Mouse (Mus musculus): ENCODE measurements at regions not wholly inside any gene's neighbourhood (a gene's known extent, or its start where the extent isn't known, plus 50 kb on each side); places are given as distances from the start of the nearest gene placed in this dataset.
A peak's percentile ranks its signal among the peaks of the same experiment; 100 is the strongest.

DNA sequence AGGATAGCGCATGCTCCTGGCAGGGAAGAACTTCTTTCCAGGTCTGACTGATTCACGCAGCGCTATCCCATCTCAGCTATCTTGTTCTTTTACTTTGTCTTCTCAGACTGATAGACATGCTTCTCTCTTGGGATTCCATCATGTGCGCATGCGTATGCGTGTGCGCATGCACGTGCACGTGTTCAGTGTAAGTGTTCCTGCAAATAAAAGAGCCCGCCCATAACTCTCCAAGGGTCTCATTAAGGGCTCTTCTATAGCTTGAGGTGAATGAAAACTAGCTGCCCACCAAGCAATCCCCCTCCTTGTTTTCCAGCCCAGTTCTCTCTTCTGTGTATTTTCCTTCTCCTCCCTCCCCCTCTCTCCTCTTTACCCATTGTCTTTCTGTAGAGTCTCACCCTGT lies 258.5 kb downstream of the CK137956 start:
- H3K27me3 ChIP-seq (replicated peaks): no peaks in the 10 kb centered on the region
- no peak overlapping the region for H3K4me3 ChIP-seq (replicated peaks)
- no peaks in the 10 kb centered on the region for H3K4me1 ChIP-seq
- H3K36me3 ChIP-seq (replicated peaks; ENCODE audit: low read length): no peaks in the 10 kb centered on the region
- no peak for TF ChIP-seq FLI1 (IDR thresholded peaks at IDR 0.05; ENCODE audit: low read length)
- no peak for TF ChIP-seq GATA1 (IDR thresholded peaks at IDR 0.05; ENCODE audit: borderline replicate concordance, low read length)
- H3K9me3 ChIP-seq: peaks cover 39% of the 10 kb centered on the region

DNA sequence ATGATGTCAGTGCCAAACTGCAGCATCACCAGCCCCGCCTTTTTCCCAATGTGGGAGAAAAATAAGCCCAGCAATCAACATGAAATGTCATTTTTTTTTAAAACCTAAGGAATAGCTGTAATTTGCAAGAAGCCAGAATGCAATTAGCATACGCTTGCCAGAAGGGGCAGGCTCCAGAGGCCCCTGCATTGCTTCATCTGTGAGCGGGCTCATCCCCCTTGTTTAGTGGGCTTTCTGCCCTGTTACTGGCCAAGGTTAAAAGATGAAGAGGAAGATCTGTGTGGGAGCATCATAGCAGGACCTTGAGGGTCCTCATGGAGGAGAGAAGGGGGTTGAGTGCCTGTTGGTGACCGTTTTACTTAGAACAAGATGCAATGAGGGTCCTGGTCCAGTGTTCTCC lies 259.9 kb downstream of the CK137956 start:
- Histone ChIP-seq H3K4me1 (no peaks in the 10 kb centered on the region), H3K27me3 (replicated peaks) (no peaks in the 10 kb centered on the region), H3K4me3 (replicated peaks) (no peak overlapping the region), H3K36me3 (replicated peaks; ENCODE audit: low read length) (no peaks in the 10 kb centered on the region), H3K9me3 (peaks cover 48% of the 10 kb centered on the region)
- TF ChIP-seq FLI1 (IDR thresholded peaks at IDR 0.05; ENCODE audit: low read length): no peak
- no peak for TF ChIP-seq GATA1 (IDR thresholded peaks at IDR 0.05; ENCODE audit: borderline replicate concordance, low read length)

- H3K9me3 ChIP-seq: peaks cover 50% of the 10 kb centered on the region
- no peaks in the 10 kb centered on the region for H3K36me3 ChIP-seq (replicated peaks; ENCODE audit: low read length)
- H3K4me1 ChIP-seq: no peaks in the 10 kb centered on the region
- no peak for TF ChIP-seq FLI1 (IDR thresholded peaks at IDR 0.05; ENCODE audit: low read length)
- no peak for TF ChIP-seq GATA1 (IDR thresholded peaks at IDR 0.05; ENCODE audit: borderline replicate concordance, low read length)
- H3K27me3 ChIP-seq (replicated peaks): no peaks in the 10 kb centered on the region
- H3K4me3 ChIP-seq (replicated peaks): no peak overlapping the region
These were observed 261.0 kb downstream of the CK137956 start for GRCm38 (mm10) chr4:127709746-127710145.

- Histone ChIP-seq H3K9me3 (peaks cover 61% of the 10 kb centered on the region), H3K4me1 (no peaks in the 10 kb centered on the region), H3K36me3 (replicated peaks; ENCODE audit: low read length) (no peaks in the 10 kb centered on the region), H3K27me3 (replicated peaks) (no peaks in the 10 kb centered on the region), H3K4me3 (replicated peaks) (no peak overlapping the region)
- TF ChIP-seq FLI1 (IDR thresholded peaks at IDR 0.05; ENCODE audit: low read length) (no peak), GATA1 (IDR thresholded peaks at IDR 0.05; ENCODE audit: borderline replicate concordance, low read length) (no peak)
These were observed 262.6 kb downstream of the CK137956 start for GRCm38 (mm10) chr4:127708186-127708585.

GRCm38 (mm10) chr4:127707126-127707525 lies 263.6 kb downstream of the CK137956 start:
- H3K4me1 ChIP-seq: no peaks in the 10 kb centered on the region
- no peak overlapping the region for H3K4me3 ChIP-seq (replicated peaks)
- H3K9me3 ChIP-seq: peaks cover 60% of the 10 kb centered on the region
- no peaks in the 10 kb centered on the region for H3K27me3 ChIP-seq (replicated peaks)
- H3K36me3 ChIP-seq (replicated peaks; ENCODE audit: low read length): no peaks in the 10 kb centered on the region
- TF ChIP-seq FLI1 (IDR thresholded peaks at IDR 0.05; ENCODE audit: low read length) (no peak), GATA1 (IDR thresholded peaks at IDR 0.05; ENCODE audit: borderline replicate concordance, low read length) (no peak)

DNA sequence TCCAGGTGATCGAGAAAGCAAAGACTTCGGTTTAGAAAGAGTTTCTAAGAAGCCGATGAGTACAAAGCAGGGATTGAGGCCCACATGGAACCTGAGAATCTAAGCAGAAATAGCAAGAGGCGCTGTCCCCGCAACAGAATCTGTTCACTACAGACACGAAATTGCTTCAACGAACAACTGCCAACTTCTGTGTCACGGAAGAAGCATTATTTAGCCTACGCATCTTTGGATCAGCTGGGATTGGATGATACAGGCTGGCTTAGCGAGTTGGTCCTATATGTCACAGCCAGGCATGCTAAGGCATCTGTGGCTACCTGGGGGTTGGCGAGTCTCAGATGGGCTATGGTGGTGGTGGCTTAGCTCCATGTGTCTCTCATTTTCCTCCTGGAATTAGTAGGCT lies 269.1 kb downstream of the CK137956 start:
- Histone ChIP-seq H3K4me3 (replicated peaks) (no peak overlapping the region), H3K9me3 (peaks cover 58% of the 10 kb centered on the region), H3K36me3 (replicated peaks; ENCODE audit: low read length) (no peaks in the 10 kb centered on the region), H3K4me1 (no peaks in the 10 kb centered on the region), H3K27me3 (replicated peaks) (no peaks in the 10 kb centered on the region)
- no peak for TF ChIP-seq GATA1 (IDR thresholded peaks at IDR 0.05; ENCODE audit: borderline replicate concordance, low read length)
- no peak for TF ChIP-seq FLI1 (IDR thresholded peaks at IDR 0.05; ENCODE audit: low read length)

DNA sequence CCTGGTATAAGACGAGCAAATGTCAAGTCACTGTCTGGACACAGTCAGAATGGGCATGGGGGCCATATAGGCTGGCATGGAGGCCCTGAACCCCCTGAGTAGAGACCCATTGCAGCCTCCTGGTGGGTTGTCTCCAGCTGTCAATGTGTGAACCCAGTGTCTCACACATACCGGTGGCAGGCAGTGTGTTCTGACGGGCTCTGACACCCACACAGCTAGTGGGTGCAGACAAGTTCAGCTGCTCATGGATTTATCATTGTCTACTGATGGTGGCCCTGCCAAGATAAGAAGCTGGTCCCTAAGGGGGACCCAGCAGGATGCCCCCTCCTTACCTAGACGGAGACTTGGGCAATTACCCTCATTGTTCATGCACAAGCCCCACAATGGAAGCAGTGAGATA lies 280.8 kb downstream of the CK137956 start:
- H3K4me3 ChIP-seq (replicated peaks): peak overlapping the region; percentile 30
- TF ChIP-seq GATA1 (IDR thresholded peaks at IDR 0.05; ENCODE audit: borderline replicate concordance, low read length) (no peak), FLI1 (IDR thresholded peaks at IDR 0.05; ENCODE audit: low read length) (no peak)
- H3K27me3 ChIP-seq (replicated peaks): no peaks in the 10 kb centered on the region
- no peaks in the 10 kb centered on the region for H3K4me1 ChIP-seq
- H3K36me3 ChIP-seq (replicated peaks; ENCODE audit: low read length): no peaks in the 10 kb centered on the region
- H3K9me3 ChIP-seq: peaks cover 66% of the 10 kb centered on the region

DNA sequence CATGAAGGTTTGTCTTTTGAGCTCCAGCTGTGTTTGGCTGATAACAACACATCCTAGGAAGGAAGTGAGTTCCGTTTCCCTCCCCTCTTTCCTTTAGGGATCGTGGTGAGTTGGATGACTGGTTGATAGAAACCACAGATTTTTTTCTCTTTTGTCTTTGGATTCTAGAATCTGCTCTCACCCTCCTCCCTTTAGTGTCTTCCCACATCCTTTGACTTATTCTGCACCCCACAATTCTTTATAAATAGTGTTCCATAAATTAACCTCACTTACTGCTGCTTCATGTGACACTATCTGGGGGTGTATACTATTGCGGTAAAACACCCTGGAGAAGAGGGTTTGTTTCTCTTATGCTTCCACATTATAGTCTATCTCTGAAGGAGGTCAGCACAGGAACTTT lies 285.7 kb downstream of the CK137956 start:
- no peaks in the 10 kb centered on the region for H3K36me3 ChIP-seq (replicated peaks; ENCODE audit: low read length)
- TF ChIP-seq GATA1 (IDR thresholded peaks at IDR 0.05; ENCODE audit: borderline replicate concordance, low read length) (no peak), FLI1 (IDR thresholded peaks at IDR 0.05; ENCODE audit: low read length) (no peak)
- H3K4me3 ChIP-seq (replicated peaks): no peak overlapping the region
- H3K9me3 ChIP-seq: peaks cover 54% of the 10 kb centered on the region
- no peaks in the 10 kb centered on the region for H3K4me1 ChIP-seq
- H3K27me3 ChIP-seq (replicated peaks): no peaks in the 10 kb centered on the region

DNA sequence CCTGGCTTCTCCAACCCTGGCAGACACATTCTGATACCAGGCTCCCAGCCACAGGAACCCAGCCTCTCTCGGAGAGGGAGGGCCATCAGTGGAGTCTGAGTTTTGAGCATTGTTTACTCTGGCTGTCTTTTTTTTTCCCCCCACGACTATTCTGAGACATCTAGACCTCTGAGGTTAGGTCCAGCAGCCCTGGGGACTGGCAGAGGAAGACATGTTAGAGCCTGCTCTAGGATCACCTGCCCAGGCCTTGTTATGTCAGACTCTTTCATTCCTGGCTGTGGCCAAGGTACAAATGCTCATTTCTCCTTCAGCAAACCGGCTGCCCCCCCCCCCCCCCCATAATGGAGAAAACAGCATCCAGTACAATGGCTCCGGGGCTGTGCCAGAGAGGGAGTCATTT lies 291.4 kb downstream of the CK137956 start:
- Histone ChIP-seq H3K4me3 (replicated peaks) (no peak overlapping the region), H3K9me3 (peaks cover 54% of the 10 kb centered on the region), H3K4me1 (no peaks in the 10 kb centered on the region), H3K36me3 (replicated peaks; ENCODE audit: low read length) (no peaks in the 10 kb centered on the region), H3K27me3 (replicated peaks) (no peaks in the 10 kb centered on the region)
- no peak for TF ChIP-seq FLI1 (IDR thresholded peaks at IDR 0.05; ENCODE audit: low read length)
- TF ChIP-seq GATA1 (IDR thresholded peaks at IDR 0.05; ENCODE audit: borderline replicate concordance, low read length): no peak

GRCm38 (mm10) chr4:127678437-127678836 lies 292.3 kb downstream of the CK137956 start:
- no peaks in the 10 kb centered on the region for H3K4me1 ChIP-seq
- no peaks in the 10 kb centered on the region for H3K27me3 ChIP-seq (replicated peaks)
- no peak for TF ChIP-seq FLI1 (IDR thresholded peaks at IDR 0.05; ENCODE audit: low read length)
- no peak for TF ChIP-seq GATA1 (IDR thresholded peaks at IDR 0.05; ENCODE audit: borderline replicate concordance, low read length)
- no peak overlapping the region for H3K4me3 ChIP-seq (replicated peaks)
- H3K36me3 ChIP-seq (replicated peaks; ENCODE audit: low read length): no peaks in the 10 kb centered on the region
- peaks cover 58% of the 10 kb centered on the region for H3K9me3 ChIP-seq

DNA sequence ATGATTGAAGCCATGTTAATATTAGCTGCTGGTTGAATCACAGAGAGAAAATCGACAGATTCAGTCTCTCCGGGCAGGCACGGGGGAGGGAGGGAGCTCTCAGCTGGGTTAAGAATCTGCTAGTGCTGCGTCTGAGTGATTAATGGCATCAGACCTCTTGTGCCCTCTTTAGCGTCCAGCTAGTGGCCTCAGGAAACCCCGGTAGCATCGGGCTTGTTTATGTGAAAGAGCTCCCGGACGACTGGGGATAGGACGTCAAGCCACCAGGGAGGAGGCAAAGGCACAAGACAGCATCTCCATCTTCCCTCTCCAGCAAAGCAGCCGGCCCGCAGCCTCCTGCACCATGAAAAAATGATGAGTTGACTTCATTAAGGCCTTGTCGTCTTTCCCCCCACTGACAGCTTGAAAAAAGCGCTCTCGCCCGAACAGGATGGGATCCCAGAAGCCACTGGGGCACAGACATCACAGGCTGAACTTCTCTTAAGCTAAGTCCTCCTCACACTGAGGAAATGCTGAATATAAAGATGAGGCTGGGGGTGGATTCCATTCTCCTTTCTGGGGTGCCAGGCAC lies 294.9 kb downstream of the CK137956 start:
- H3K36me3 ChIP-seq (replicated peaks; ENCODE audit: low read length): no peaks in the 10 kb centered on the region
- peaks cover 64% of the 10 kb centered on the region for H3K9me3 ChIP-seq
- TF ChIP-seq GATA1 (IDR thresholded peaks at IDR 0.05; ENCODE audit: borderline replicate concordance, low read length) (no peak), FLI1 (IDR thresholded peaks at IDR 0.05; ENCODE audit: low read length) (no peak)
- peak overlapping the region; percentile 20 for H3K4me3 ChIP-seq (replicated peaks)
- H3K27me3 ChIP-seq (replicated peaks): no peaks in the 10 kb centered on the region
- H3K4me1 ChIP-seq: no peaks in the 10 kb centered on the region
